Mouse (Mus musculus) cerebellum, adult 2 months (tissue): Measurements from ENCODE around the gene Mymk. TPM values are rescaled to one million over a fixed set of nuclear protein-coding genes. Genes with fewer than 3 reads are reported as not detected.
A peak's percentile ranks its signal among the peaks of the same experiment; 100 is the strongest.

Experiments used
- DNase-seq, 2 experiments: peaks; one replicate each; pipeline ENCODE4 v3.0.0; 2021
- H3K27ac ChIP-seq: fragments of 200-500 bp; 2 replicates; pipeline ENCODE4 v1.5.1; 2012; ENCODE audit warnings: low read length, control low read depth, inconsistent platforms; ENCODE audit not compliant: insufficient read depth
- H3K27me3 ChIP-seq: fragments of 200-500 bp; 2 replicates; pipeline ENCODE4 v1.6.1; 2012; ENCODE audit warnings: inconsistent platforms, mild to moderate bottlenecking, low read length, moderate library complexity; ENCODE audit not compliant: control insufficient read depth, insufficient read depth
- H3K4me1 ChIP-seq: fragments of 200-500 bp; 2 replicates; pipeline ENCODE4 v1.6.1; 2011; ENCODE audit warnings: low read length; ENCODE audit not compliant: control insufficient read depth, insufficient read depth
- H3K4me3 ChIP-seq: fragments of 200-500 bp; replicated peaks from 2 replicates; pipeline ENCODE3; 2011; ENCODE audit warnings: mild to moderate bottlenecking, low read depth, low read length, control low read depth; ENCODE audit not compliant: insufficient read depth
- CTCF ChIP-seq: fragments of 200-500 bp; IDR thresholded peaks from 2 replicates; pipeline ENCODE4 v1.5.1; 2011; ENCODE audit warnings: low read depth, mild to moderate bottlenecking, control low read depth, low read length, moderate library complexity, borderline replicate concordance; ENCODE audit not compliant: insufficient read depth
- POLR2A ChIP-seq: fragments of 200-500 bp; IDR thresholded peaks from 2 replicates; pipeline ENCODE4 v1.6.1; 2011; ENCODE audit warnings: low read length, control low read depth, borderline replicate concordance; ENCODE audit not compliant: insufficient read depth
- WGBS: fragments of 180-500 bp; shearing (Covaris S2); methylation state at CpG from one replicate; pipeline ENCODE4 v1.1.7; 2018; 5-methylcytosine and 5-hydroxymethylcytosine counted together
- polyA plus RNA-seq: library from polyadenylated mRNA; depleted of rRNA; stranded (reverse); fragments of >200 nt; gene quantifications from 2 replicates; pipeline ENCODE4 v1.2.3, GENCODE M21; 2012

Mymk gene
- polyA plus RNA-seq, 1 experiment, result 0.43 TPM

GRCm38 (mm10) chr2:27059187-27059586 lies 12.8 kb downstream of the Mymk start:
- no peaks in the 10 kb centered on the region for H3K27me3 ChIP-seq
- no peak overlapping the region for H3K27ac ChIP-seq
- WGBS, result 59% methylated on average over 9 of the region's 9 CpGs
- TF ChIP-seq POLR2A, result no peak
- no peak for TF ChIP-seq CTCF
- no peak overlapping the region for H3K4me3 ChIP-seq
- DNase-seq, result no peak
- H3K4me1 ChIP-seq, result no peaks in the 10 kb centered on the region

DNA sequence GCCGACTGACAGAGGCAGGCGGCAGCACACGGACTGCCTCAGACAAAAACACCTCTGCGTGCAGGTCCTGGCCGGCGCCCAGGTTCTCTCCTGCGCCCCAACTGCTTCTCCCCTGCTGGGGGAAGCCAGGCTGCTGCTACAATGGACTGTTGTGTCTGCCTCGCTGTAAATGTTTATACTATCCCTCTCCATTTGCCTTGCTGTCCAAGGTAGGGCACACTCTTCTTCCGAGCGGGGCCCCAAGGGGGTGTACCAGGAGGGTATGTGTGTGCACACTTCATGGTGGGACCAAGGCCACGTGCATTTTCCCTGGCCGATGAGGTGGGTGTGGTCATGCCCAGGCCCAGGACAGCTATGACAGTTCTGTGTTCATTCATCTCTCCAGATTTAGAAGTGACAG lies 13.2 kb downstream of the Mymk start:
- DNase-seq, result peak in 1 of 2 experiments; percentile 30
- WGBS, result 6% methylated on average over 12 of the region's 12 CpGs
- H3K4me1 ChIP-seq, result no peaks in the 10 kb centered on the region
- H3K4me3 ChIP-seq, result no peak overlapping the region
- no peaks in the 10 kb centered on the region for H3K27me3 ChIP-seq
- H3K27ac ChIP-seq, result no peak overlapping the region
- TF ChIP-seq CTCF, result no peak
- no peak for TF ChIP-seq POLR2A

DNA sequence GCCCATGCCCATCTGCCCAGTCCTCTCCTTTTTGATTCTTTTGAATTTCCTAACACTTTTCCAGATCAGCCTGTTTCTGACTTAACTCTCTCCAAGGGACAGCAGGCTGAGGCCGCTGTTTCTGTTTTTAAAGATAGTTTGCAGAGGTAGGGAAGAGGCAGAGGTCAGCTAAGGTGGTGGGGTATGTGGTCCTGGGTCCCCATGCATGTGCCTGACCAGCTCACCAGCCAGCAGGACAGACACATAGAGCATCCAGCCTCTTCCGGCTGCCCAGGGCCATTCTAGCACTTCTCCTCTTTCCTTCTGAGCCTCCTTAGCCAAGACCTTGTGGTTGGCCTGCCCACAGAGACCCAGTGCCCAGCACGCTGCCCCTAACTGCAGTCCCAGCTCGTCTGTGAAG lies 13.7 kb downstream of the Mymk start:
- Histone ChIP-seq H3K4me1 (no peaks in the 10 kb centered on the region), H3K27me3 (no peaks in the 10 kb centered on the region), H3K27ac (no peak overlapping the region), H3K4me3 (no peak overlapping the region)
- DNase-seq, result no peak
- 31% methylated on average over 4 of the region's 4 CpGs for WGBS
- no peak for TF ChIP-seq POLR2A
- no peak for TF ChIP-seq CTCF

GRCm38 (mm10) chr2:27049408-27049807 lies 22.6 kb downstream of the Mymk start:
- Histone ChIP-seq H3K4me3 (no peak overlapping the region), H3K27ac (no peak overlapping the region), H3K27me3 (no peaks in the 10 kb centered on the region), H3K4me1 (no peaks in the 10 kb centered on the region)
- no peak for TF ChIP-seq CTCF
- TF ChIP-seq POLR2A, result no peak
- no peak for DNase-seq
- 24% methylated on average over 6 of the region's 6 CpGs for whole genome bisulfite sequencing

GRCm38 (mm10) chr2:27045979-27046770 lies 25.8 kb downstream of the Mymk start:
- no peaks in the 10 kb centered on the region for H3K4me1 ChIP-seq
- H3K27ac ChIP-seq, result no peak overlapping the region
- no peaks in the 10 kb centered on the region for H3K27me3 ChIP-seq
- WGBS, result 44% methylated on average over 8 of the region's 8 CpGs
- no peak overlapping the region for H3K4me3 ChIP-seq
- peak in 1 of 2 experiments; percentile 24 for DNase-seq
- TF ChIP-seq CTCF (no peak), POLR2A (no peak)

- Histone ChIP-seq H3K27ac (no peak overlapping the region), H3K4me3 (no peak overlapping the region), H3K4me1 (no peaks in the 10 kb centered on the region), H3K27me3 (no peaks in the 10 kb centered on the region)
- 66% methylated on average over 3 of the region's 3 CpGs for WGBS
- DNase-seq, result no peak
- TF ChIP-seq CTCF, result no peak
- no peak for TF ChIP-seq POLR2A
These were observed 27.3 kb downstream of the Mymk start for GRCm38 (mm10) chr2:27044641-27045040.

DNA sequence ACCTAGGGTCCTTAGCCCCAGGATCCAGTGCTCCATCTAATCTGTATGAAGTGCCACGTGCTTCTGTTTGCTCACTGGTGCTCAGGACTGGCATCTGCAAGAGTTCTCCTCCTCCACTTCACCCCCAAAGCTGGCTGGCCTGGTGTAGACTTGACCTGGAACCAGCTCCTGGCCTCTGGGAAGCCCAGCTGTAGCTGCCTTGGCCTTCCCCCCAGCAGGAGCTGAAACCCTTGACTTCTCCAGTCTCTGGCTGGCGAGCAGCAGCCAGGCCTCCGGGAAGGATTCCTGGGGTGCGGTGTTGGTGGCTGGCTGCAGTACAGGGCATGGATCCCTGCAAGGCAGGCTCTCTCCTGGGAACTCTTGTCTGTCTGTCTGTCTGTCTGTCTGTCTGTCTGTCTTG lies 27.8 kb downstream of the Mymk start:
- WGBS, result 64% methylated on average over 4 of the region's 4 CpGs
- no peak for DNase-seq
- H3K4me1 ChIP-seq, result no peaks in the 10 kb centered on the region
- H3K4me3 ChIP-seq, result no peak overlapping the region
- H3K27ac ChIP-seq, result no peak overlapping the region
- H3K27me3 ChIP-seq, result no peaks in the 10 kb centered on the region
- TF ChIP-seq POLR2A (no peak), CTCF (no peak)

- peak; percentile 74 to 80 for DNase-seq
- Histone ChIP-seq H3K4me1 (no peaks in the 10 kb centered on the region), H3K27ac (no peak overlapping the region), H3K27me3 (no peaks in the 10 kb centered on the region), H3K4me3 (no peak overlapping the region)
- 26% methylated on average over 3 of the region's 3 CpGs for WGBS
- peak; percentile 81 for TF ChIP-seq CTCF
- TF ChIP-seq POLR2A, result no peak
These were observed 28.5 kb downstream of the Mymk start for GRCm38 (mm10) chr2:27043461-27043860.
